Mouse (Mus musculus) stomach, embryonic 16.5 days (tissue): ENCODE results near the gene Spag9. TPM values are rescaled to one million over a fixed set of nuclear protein-coding genes. Genes with fewer than 3 reads are reported as not detected.

Source experiments
- ATAC-seq: fragments of 200-750 bp; cut with Nextera tagmentation; 2 replicates; pipeline ENCODE4 v1.8.0; 2017; ENCODE audit warnings: moderate number of reproducible peaks, moderate TSS enrichment; ENCODE audit not compliant: insufficient read depth, low FRiP score
- H3K27ac ChIP-seq: fragments of 300-500 bp; sonication (generic); 2 replicates; pipeline ENCODE4 v1.5.1; 2014; ENCODE audit warnings: low read length
- H3K27me3 ChIP-seq: fragments of 300-500 bp; sonication (generic); 2 replicates; pipeline ENCODE4 v1.6.1; 2014; ENCODE audit warnings: low read length, control low read depth, mixed read lengths; ENCODE audit not compliant: control insufficient read depth, insufficient read depth
- H3K36me3 ChIP-seq: fragments of 300-500 bp; sonication (generic); 2 replicates; pipeline ENCODE4 v1.6.1; 2014; ENCODE audit warnings: low read length; ENCODE audit not compliant: control insufficient read depth, insufficient read depth
- H3K4me1 ChIP-seq: fragments of 300-500 bp; sonication (generic); 2 replicates; pipeline ENCODE4 v1.6.1; 2014; ENCODE audit warnings: low read length, control low read depth, mixed read lengths; ENCODE audit not compliant: control insufficient read depth, insufficient read depth
- H3K4me2 ChIP-seq: fragments of 300-500 bp; sonication (generic); 2 replicates; pipeline ENCODE4 v1.6.1; 2014; ENCODE audit warnings: low read depth, low read length, mixed read lengths
- H3K4me3 ChIP-seq: fragments of 300-500 bp; sonication (generic); replicated peaks from 2 replicates; pipeline ENCODE4 v1.5.1; 2014; ENCODE audit warnings: mild to moderate bottlenecking, low read length
- H3K9ac ChIP-seq: fragments of 300-500 bp; sonication (generic); 2 replicates; pipeline ENCODE4 v1.6.1; 2014; ENCODE audit warnings: low read length
- H3K9me3 ChIP-seq: fragments of 300-500 bp; sonication (generic); replicated peaks from 2 replicates; pipeline ENCODE4 v1.6.1; 2016; ENCODE audit warnings: low read length, control low read depth; ENCODE audit not compliant: control insufficient read depth
- WGBS: fragments of 180-500 bp; shearing (Covaris S2); extraction: QIAGEN DNeasy Blood & Tissue Kit; methylation state at CpG from one replicate; pipeline ENCODE4 v1.1.7; 2014; 5-methylcytosine and 5-hydroxymethylcytosine counted together
- polyA plus RNA-seq: library from polyadenylated mRNA; unstranded; fragments of >200 nt; fragmentation: Nextera tagmentation; extraction: Ambion mirVana; gene quantifications from 2 replicates; pipeline ENCODE4 v1.2.1, GENCODE M21; 2015

Gene Spag9
- polyA plus RNA-seq, 1 experiment from 2014 or later, result 31.0 TPM

- H3K4me3 ChIP-seq, result no peak overlapping the region
- WGBS, result 94% methylated on average over 6 of the region's 6 CpGs
- no peaks in the 10 kb centered on the region for H3K27me3 ChIP-seq
- H3K27ac ChIP-seq, result no peak overlapping the region
- H3K36me3 ChIP-seq, result peaks cover 9% of the 10 kb centered on the region
- no peaks in the 10 kb centered on the region for H3K4me1 ChIP-seq
- H3K9me3 ChIP-seq, result no peaks in the 10 kb centered on the region
- no peak overlapping the region for H3K4me2 ChIP-seq
- no peak for ATAC-seq
- H3K9ac ChIP-seq, result no peak overlapping the region
Measured at GRCm38 (mm10) chr11:94117836-94118235, 121.9 kb downstream of the Spag9 start.

GRCm38 (mm10) chr11:94118612-94119011 is 122.7 kb downstream of the Spag9 start:
- no peak overlapping the region for H3K4me2 ChIP-seq
- no peaks in the 10 kb centered on the region for H3K27me3 ChIP-seq
- H3K4me3 ChIP-seq, result no peak overlapping the region
- H3K27ac ChIP-seq, result no peak overlapping the region
- no peak overlapping the region for H3K9ac ChIP-seq
- ATAC-seq, result no peak
- H3K4me1 ChIP-seq, result no peaks in the 10 kb centered on the region
- no peaks in the 10 kb centered on the region for H3K9me3 ChIP-seq
- peaks cover 9% of the 10 kb centered on the region for H3K36me3 ChIP-seq

- H3K9me3 ChIP-seq, result no peaks in the 10 kb centered on the region
- no peak for ATAC-seq
- H3K4me1 ChIP-seq, result no peaks in the 10 kb centered on the region
- no peak overlapping the region for H3K9ac ChIP-seq
- H3K4me3 ChIP-seq, result no peak overlapping the region
- H3K4me2 ChIP-seq, result no peak overlapping the region
- H3K27ac ChIP-seq, result no peak overlapping the region
- H3K27me3 ChIP-seq, result no peaks in the 10 kb centered on the region
- peaks cover 12% of the 10 kb centered on the region for H3K36me3 ChIP-seq
- WGBS, result 81% methylated on average over 3 of the region's 3 CpGs
Measured at GRCm38 (mm10) chr11:94120690-94121089, 124.8 kb downstream of the Spag9 start.

GRCm38 (mm10) chr11:94121501-94121900 is 125.6 kb downstream of the Spag9 start:
- Histone ChIP-seq H3K9me3 (no peaks in the 10 kb centered on the region), H3K27me3 (no peaks in the 10 kb centered on the region)
- 90% methylated on average over 10 of the region's 10 CpGs for WGBS

GRCm38 (mm10) chr11:94122341-94123030 is 126.6 kb downstream of the Spag9 start:
- no peaks in the 10 kb centered on the region for H3K27me3 ChIP-seq
- 0 out of 2 replicates have a peak, but pooled peaks cover 4% of the 10 kb centered on the region for H3K36me3 ChIP-seq
- H3K9ac ChIP-seq, result no peak overlapping the region
- no peaks in the 10 kb centered on the region for H3K9me3 ChIP-seq
- ATAC-seq, result no peak
- no peak overlapping the region for H3K4me3 ChIP-seq
- H3K27ac ChIP-seq, result no peak overlapping the region
- H3K4me2 ChIP-seq, result no peak overlapping the region
- no peaks in the 10 kb centered on the region for H3K4me1 ChIP-seq
- WGBS, result 91% methylated on average over 9 of the region's 9 CpGs

More at GRCm38 (mm10) chr11:94121501-94121900, 125.6 kb downstream of the Spag9 start:
- peaks cover 8% of the 10 kb centered on the region; the same call in 1 of the 2 replicates for H3K36me3 ChIP-seq
- no peaks in the 10 kb centered on the region for H3K4me1 ChIP-seq
- no peak overlapping the region for H3K4me3 ChIP-seq
- H3K4me2 ChIP-seq, result no peak overlapping the region
- ATAC-seq, result no peak
- no peak overlapping the region for H3K27ac ChIP-seq
- H3K9ac ChIP-seq, result no peak overlapping the region

- Histone ChIP-seq H3K36me3 (0 out of 2 replicates have a peak, but pooled peaks cover 4% of the 10 kb centered on the region), H3K4me3 (no peak overlapping the region), H3K27me3 (no peaks in the 10 kb centered on the region), H3K9ac (no peak overlapping the region), H3K9me3 (no peaks in the 10 kb centered on the region), H3K4me2 (no peak overlapping the region), H3K4me1 (no peaks in the 10 kb centered on the region), H3K27ac (no peak overlapping the region)
- ATAC-seq, result no peak
- WGBS, result 94% methylated on average over 9 of the region's 9 CpGs
Measured at GRCm38 (mm10) chr11:94126701-94127100, 130.8 kb downstream of the Spag9 start.

GRCm38 (mm10) chr11:94127966-94128365 is 132.1 kb downstream of the Spag9 start:
- ATAC-seq, result no peak
- Histone ChIP-seq H3K36me3 (0 out of 2 replicates have a peak, but pooled peaks cover 4% of the 10 kb centered on the region), H3K4me3 (no peak overlapping the region), H3K27ac (no peak overlapping the region), H3K9ac (no peak overlapping the region), H3K27me3 (no peaks in the 10 kb centered on the region), H3K9me3 (no peaks in the 10 kb centered on the region), H3K4me2 (no peak overlapping the region), H3K4me1 (no peaks in the 10 kb centered on the region)
- WGBS, result 41% methylated on average over 5 of the region's 5 CpGs

GRCm38 (mm10) chr11:94128506-94128905 is 132.6 kb downstream of the Spag9 start:
- Histone ChIP-seq H3K4me2 (no peak overlapping the region), H3K9ac (no peak overlapping the region), H3K27ac (no peak overlapping the region), H3K27me3 (no peaks in the 10 kb centered on the region), H3K36me3 (0 out of 2 replicates have a peak, but pooled peaks cover 4% of the 10 kb centered on the region), H3K4me3 (no peak overlapping the region), H3K4me1 (peaks cover 2% of the 10 kb centered on the region), H3K9me3 (no peaks in the 10 kb centered on the region)
- no peak for ATAC-seq
- 90% methylated on average over 8 of the region's 8 CpGs for WGBS

- 62% methylated on average over 12 of the region's 12 CpGs for WGBS
- H3K9me3 ChIP-seq, result no peaks in the 10 kb centered on the region
- H3K27me3 ChIP-seq, result no peaks in the 10 kb centered on the region
- 0 out of 2 replicates have a peak, but pooled peaks cover 4% of the 10 kb centered on the region for H3K36me3 ChIP-seq
- H3K4me2 ChIP-seq, result no peak overlapping the region
- H3K4me3 ChIP-seq, result no peak overlapping the region
- H3K27ac ChIP-seq, result no peak overlapping the region
- no peak for ATAC-seq
- no peak overlapping the region for H3K9ac ChIP-seq
- H3K4me1 ChIP-seq, result peaks cover 12% of the 10 kb centered on the region
Measured at GRCm38 (mm10) chr11:94129261-94130059, 133.6 kb downstream of the Spag9 start.
